Mouse (Mus musculus): ENCODE measurements around the gene Aatf. TPM values are rescaled to one million over a fixed set of nuclear protein-coding genes. Genes with fewer than 3 reads are reported as not detected.
A peak's percentile ranks its signal among the peaks of the same experiment; 100 is the strongest.

The Aatf gene
- 41.6 and 46.3 TPM in 2 replicates for polyA plus RNA-seq (2014; fragmentation: Nextera tagmentation; extraction: Ambion mirVana)

DNA sequence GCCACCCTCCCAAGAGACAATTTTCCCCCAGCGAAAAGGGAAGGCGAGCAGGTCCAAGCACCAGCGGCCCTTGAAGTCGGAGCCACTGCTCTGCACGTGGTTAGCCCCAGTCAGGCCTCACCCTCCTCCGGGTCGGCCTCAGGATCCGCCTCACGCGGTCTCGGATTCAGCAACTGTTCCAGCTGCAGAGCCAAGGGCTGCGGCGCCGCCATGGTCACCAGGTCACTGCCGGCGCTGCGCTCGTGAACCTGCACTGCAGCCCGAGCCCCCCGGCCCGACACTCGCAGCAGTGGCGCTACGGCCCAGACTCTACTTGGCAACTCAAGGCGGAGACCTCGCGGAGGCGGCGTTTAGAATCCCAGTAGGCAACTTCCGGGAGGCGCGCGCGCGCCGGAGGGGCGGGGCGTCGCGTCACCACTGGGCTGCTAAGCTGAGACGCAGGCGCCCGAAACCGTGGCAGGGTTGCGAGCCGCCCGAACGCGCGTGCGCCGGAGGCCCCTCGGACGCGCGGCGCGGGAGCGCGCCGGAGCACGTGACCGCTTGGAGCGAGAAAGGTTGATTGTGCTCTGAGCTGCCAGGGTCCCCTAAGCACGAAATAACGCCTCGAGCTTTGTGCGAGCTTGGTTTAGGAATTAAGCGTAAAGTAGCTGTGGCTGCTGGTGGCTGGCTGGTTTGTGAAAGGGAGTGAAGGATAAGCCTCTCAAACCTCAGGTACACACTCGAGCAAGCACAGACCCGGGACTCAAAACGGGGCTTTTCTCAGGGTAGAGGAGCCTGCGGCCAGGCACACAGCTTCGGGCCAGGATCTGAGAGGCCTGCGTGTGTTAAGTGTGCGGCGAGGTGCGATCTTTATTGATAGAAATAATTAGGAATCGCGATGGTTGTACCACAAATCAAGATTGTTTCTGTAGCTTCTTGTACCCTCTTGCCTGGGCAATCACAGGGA, at the start of gene Aatf:
Gene Aatf (minus strand): TSS at position 352 of the 946 bp plus-strand sequence.
- Histone ChIP-seq H3K36me3 (ENCODE audit: control insufficient read depth, insufficient read depth, low read length) (peaks cover 14% of the 10 kb centered on the region), H3K4me3 (replicated peaks; ENCODE audit: low read depth, low read length) (peak within 1 kb of the TSS; percentile 71), H3K27me3 (ENCODE audit: control insufficient read depth, insufficient read depth, low read length) (peaks cover 11% of the 10 kb centered on the region), H3K4me1 (ENCODE audit: control insufficient read depth, insufficient read depth, low read length) (peaks cover 15% of the 10 kb centered on the region), H3K27ac (replicated peaks; ENCODE audit: low read depth, low read length) (peak within 1 kb of the TSS; percentile 93), H3K9me3 (ENCODE audit: control insufficient read depth, low read length) (no peaks in the 10 kb centered on the region), H3K9ac (replicated peaks; ENCODE audit: low read length) (peak within 1 kb of the TSS; percentile 69), H3K4me2 (ENCODE audit: low read length) (peak within 1 kb of the TSS; percentile 92)
- under 1% methylated on average over 80 of the region's 80 CpGs for WGBS
- ATAC-seq (ENCODE audit: low FRiP score, low TSS enrichment) (peak; percentile 97), DNase-seq (peak; percentile 100)

DNA sequence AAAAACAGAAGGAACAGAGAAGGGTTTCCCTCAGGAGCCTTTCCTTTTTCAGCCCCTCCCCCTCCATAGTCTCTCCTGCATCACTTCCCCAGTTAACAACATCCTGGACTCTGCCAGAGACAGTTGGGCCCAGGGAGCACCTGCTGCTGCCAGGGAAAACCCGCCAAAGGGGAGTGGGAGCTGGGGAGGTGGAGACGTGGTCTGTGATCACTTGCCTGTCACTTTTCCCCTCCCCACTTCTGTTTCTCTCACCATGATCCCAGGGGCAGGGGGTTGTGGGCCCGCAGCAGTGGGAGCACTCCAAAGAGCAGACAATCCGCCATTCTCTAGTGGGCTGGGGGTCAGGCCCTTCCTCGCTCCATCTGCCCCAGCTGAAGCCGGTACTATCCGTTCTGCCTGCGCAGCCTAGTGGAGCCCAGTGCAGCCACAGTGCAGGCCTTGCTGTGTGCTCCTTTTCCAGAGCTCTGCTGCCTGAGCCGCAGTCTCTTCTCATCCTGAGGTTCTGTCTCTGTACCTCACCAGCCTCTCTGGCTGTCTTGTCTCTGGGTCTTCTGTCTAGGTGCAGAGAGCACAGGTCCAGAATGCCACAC, 49.5 kb upstream of the Aatf start:
- H3K9ac ChIP-seq (replicated peaks; ENCODE audit: low read length): no peak overlapping the region
- no peak overlapping the region for H3K4me2 ChIP-seq (ENCODE audit: low read length)
- no peaks in the 10 kb centered on the region for H3K27me3 ChIP-seq (ENCODE audit: control insufficient read depth, insufficient read depth, low read length)
- H3K9me3 ChIP-seq (ENCODE audit: control insufficient read depth, low read length): no peaks in the 10 kb centered on the region
- H3K4me1 ChIP-seq (ENCODE audit: control insufficient read depth, insufficient read depth, low read length): peaks cover 16% of the 10 kb centered on the region
- DNase-seq: peak; percentile 53
- H3K27ac ChIP-seq (replicated peaks; ENCODE audit: low read depth, low read length): 0 out of 2 replicates have a peak overlapping the region, but pooled peaks have one; percentile 1
- WGBS: 2% methylated on average over 9 of the region's 9 CpGs
- no peak overlapping the region for H3K4me3 ChIP-seq (replicated peaks; ENCODE audit: low read depth, low read length)
- ATAC-seq (ENCODE audit: low FRiP score, low TSS enrichment): peak; percentile 37; the same call in 1 of the 2 replicates
- H3K36me3 ChIP-seq (ENCODE audit: control insufficient read depth, insufficient read depth, low read length): no peaks in the 10 kb centered on the region

DNA sequence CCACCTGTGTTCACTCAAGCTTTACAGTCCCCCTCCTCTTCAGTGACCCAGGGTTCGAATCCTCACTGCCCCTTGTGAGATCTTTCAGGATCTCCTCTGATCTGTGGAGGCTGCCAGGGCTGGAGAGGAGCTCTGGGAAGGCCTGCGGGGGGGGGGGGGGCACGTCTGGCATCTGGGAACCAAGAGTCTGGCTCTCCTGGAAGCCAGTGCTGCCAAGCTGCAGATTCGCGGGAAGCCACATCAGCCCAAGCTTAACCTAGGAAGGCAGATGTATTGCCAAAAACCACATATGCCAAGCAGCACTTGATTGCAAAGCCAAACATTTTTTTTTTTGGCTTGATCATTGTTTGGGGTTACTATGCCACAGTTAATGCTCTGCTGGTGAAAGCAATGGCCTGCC, 48.2 kb upstream of the Aatf start:
- Histone ChIP-seq H3K27me3 (ENCODE audit: control insufficient read depth, insufficient read depth, low read length) (no peaks in the 10 kb centered on the region), H3K4me1 (ENCODE audit: control insufficient read depth, insufficient read depth, low read length) (peaks cover 14% of the 10 kb centered on the region), H3K9ac (replicated peaks; ENCODE audit: low read length) (no peak overlapping the region), H3K4me2 (ENCODE audit: low read length) (no peak overlapping the region), H3K27ac (replicated peaks; ENCODE audit: low read depth, low read length) (no peak overlapping the region), H3K4me3 (replicated peaks; ENCODE audit: low read depth, low read length) (no peak overlapping the region), H3K36me3 (ENCODE audit: control insufficient read depth, insufficient read depth, low read length) (no peaks in the 10 kb centered on the region), H3K9me3 (ENCODE audit: control insufficient read depth, low read length) (no peaks in the 10 kb centered on the region)
- WGBS: 74% methylated on average over 5 of the region's 5 CpGs
- ATAC-seq (ENCODE audit: low FRiP score, low TSS enrichment): no peak
- DNase-seq: no peak

DNA sequence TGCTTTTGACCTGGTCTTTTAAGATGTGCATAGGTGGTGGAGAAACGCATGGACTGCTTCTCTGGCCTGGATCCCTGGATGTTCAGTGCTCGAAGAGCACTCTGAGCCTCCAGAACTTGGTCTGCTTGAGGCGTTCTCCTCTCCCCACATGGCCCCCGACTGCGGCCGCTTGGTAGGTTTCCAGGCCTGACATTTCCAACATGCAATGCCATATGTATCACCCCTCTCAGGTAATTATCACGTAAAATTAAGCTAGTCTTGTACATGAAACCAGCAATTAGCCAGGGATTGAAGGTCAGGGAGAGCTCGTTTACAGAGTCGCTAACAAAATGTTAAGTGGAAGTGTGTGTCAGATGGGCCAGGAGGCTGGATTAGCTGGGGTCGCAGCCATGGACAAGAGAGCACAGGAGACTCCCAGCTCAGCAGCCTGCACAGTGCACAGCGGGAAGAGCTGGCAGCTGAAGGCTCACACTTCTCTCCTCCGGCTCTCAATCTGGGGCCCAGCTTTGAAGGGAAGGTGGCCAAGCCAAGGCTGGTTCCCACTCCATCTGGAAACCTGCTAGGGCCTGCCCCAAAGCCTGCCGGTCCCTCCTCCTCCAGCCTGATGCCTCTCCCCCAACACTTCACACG, 40.6 kb upstream of the Aatf start:
- Histone ChIP-seq H3K4me3 (replicated peaks; ENCODE audit: low read depth, low read length) (no peak overlapping the region), H3K27ac (replicated peaks; ENCODE audit: low read depth, low read length) (no peak overlapping the region), H3K4me1 (ENCODE audit: control insufficient read depth, insufficient read depth, low read length) (no peaks in the 10 kb centered on the region), H3K9me3 (ENCODE audit: control insufficient read depth, low read length) (no peaks in the 10 kb centered on the region), H3K27me3 (ENCODE audit: control insufficient read depth, insufficient read depth, low read length) (no peaks in the 10 kb centered on the region), H3K36me3 (ENCODE audit: control insufficient read depth, insufficient read depth, low read length) (no peaks in the 10 kb centered on the region), H3K9ac (replicated peaks; ENCODE audit: low read length) (no peak overlapping the region), H3K4me2 (ENCODE audit: low read length) (no peak overlapping the region)
- ATAC-seq (ENCODE audit: low FRiP score, low TSS enrichment) (no peak), DNase-seq (no peak)
- WGBS: 81% methylated on average over 14 of the region's 14 CpGs

DNA sequence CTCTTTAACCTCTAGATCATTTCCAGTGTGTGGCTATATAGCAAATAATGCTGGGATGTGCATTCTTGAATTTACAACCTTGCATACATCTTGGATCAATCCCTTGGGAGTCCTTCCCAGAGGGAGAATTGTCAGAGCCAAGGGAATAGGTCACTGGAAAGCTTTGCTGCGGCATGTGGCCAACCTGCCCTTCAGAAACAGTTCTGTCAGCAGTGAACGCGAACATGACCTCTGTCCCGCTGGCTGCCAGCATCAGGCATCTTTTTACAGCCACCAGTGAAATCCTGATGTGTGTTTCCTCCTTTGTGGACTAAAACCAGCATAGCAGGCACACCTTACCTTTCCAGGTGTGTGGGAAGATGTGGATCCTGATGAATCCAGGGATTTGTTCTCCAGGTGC, 38.0 kb upstream of the Aatf start:
- WGBS: 84% methylated on average over 4 of the region's 4 CpGs
- peaks cover 2% of the 10 kb centered on the region; the same call in 1 of the 2 replicates for H3K4me1 ChIP-seq (ENCODE audit: control insufficient read depth, insufficient read depth, low read length)
- H3K4me2 ChIP-seq (ENCODE audit: low read length): no peak overlapping the region
- ATAC-seq (ENCODE audit: low FRiP score, low TSS enrichment) (no peak), DNase-seq (no peak)
- H3K4me3 ChIP-seq (replicated peaks; ENCODE audit: low read depth, low read length): no peak overlapping the region
- no peak overlapping the region for H3K27ac ChIP-seq (replicated peaks; ENCODE audit: low read depth, low read length)
- no peaks in the 10 kb centered on the region for H3K36me3 ChIP-seq (ENCODE audit: control insufficient read depth, insufficient read depth, low read length)
- H3K9me3 ChIP-seq (ENCODE audit: control insufficient read depth, low read length): no peaks in the 10 kb centered on the region
- H3K27me3 ChIP-seq (ENCODE audit: control insufficient read depth, insufficient read depth, low read length): no peaks in the 10 kb centered on the region
- H3K9ac ChIP-seq (replicated peaks; ENCODE audit: low read length): no peak overlapping the region

DNA sequence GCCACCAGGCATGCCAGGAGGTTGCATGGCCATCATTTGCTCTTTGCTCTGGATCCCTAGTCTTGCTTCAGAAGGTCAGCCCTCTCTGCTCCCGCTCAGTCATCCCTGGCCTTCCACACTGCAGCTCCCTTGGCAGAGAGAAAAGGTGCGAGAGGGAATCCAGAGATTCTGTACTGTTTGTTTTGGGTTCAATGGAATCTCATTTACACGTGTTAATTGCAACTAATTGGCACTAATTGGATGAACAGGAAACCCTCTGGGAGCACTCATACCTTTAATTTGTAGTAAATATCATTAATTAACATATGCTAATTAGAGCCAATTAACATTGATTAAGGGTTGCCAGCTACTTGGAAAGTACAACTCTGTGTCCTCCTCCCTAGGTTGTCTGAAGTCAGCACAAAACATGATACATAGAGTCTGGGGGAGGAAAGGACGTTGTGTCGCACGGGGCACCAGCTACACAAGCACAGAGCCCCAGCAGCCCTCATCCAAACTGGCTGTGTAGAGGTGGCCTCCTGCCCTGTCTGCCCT, 36.0 kb upstream of the Aatf start:
- ATAC-seq (ENCODE audit: low FRiP score, low TSS enrichment): no peak
- H3K9me3 ChIP-seq (ENCODE audit: control insufficient read depth, low read length): no peaks in the 10 kb centered on the region

DNA sequence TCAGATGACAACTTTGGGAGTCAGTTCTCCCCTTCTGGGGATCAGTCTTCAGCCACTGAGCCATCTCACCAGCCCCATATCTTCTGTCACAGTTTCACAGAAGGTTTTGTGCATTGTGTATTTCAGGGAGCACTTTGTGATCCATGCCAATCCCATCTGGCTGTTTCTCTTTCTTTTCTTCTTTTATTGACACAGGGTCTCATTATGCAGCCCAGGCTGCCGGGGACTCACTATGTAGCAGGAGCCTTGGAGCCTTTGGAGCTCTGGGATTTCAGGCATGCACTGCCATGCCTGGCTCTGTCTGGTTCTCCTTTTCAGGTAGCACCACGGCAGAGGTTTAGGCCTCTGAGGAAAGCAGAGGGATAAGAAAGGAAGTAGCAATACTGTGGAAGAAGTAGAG, 35.0 kb upstream of the Aatf start:
- ATAC-seq (ENCODE audit: low FRiP score, low TSS enrichment) (no peak), DNase-seq (peak; percentile 42)
- Histone ChIP-seq H3K36me3 (ENCODE audit: control insufficient read depth, insufficient read depth, low read length) (no peaks in the 10 kb centered on the region), H3K4me2 (ENCODE audit: low read length) (no peak overlapping the region), H3K9ac (replicated peaks; ENCODE audit: low read length) (no peak overlapping the region), H3K9me3 (ENCODE audit: control insufficient read depth, low read length) (no peaks in the 10 kb centered on the region), H3K27me3 (ENCODE audit: control insufficient read depth, insufficient read depth, low read length) (no peaks in the 10 kb centered on the region), H3K4me3 (replicated peaks; ENCODE audit: low read depth, low read length) (no peak overlapping the region), H3K4me1 (ENCODE audit: control insufficient read depth, insufficient read depth, low read length) (peaks cover 2% of the 10 kb centered on the region; the same call in 1 of the 2 replicates), H3K27ac (replicated peaks; ENCODE audit: low read depth, low read length) (peak overlapping the region; percentile 33; the same call in 1 of the 2 replicates)
- 17% methylated on average over 2 of the region's 2 CpGs for WGBS

More for the DNA sequence above, 36.0 kb upstream of the Aatf start:
- H3K27me3 ChIP-seq (ENCODE audit: control insufficient read depth, insufficient read depth, low read length): no peaks in the 10 kb centered on the region
- no peak overlapping the region for H3K4me2 ChIP-seq (ENCODE audit: low read length)
- H3K9ac ChIP-seq (replicated peaks; ENCODE audit: low read length): no peak overlapping the region
- WGBS: 73% methylated on average over 6 of the region's 6 CpGs
- no peak for DNase-seq
- H3K36me3 ChIP-seq (ENCODE audit: control insufficient read depth, insufficient read depth, low read length): no peaks in the 10 kb centered on the region
- peaks cover 2% of the 10 kb centered on the region; the same call in 1 of the 2 replicates for H3K4me1 ChIP-seq (ENCODE audit: control insufficient read depth, insufficient read depth, low read length)
- H3K27ac ChIP-seq (replicated peaks; ENCODE audit: low read depth, low read length): no peak overlapping the region
- no peak overlapping the region for H3K4me3 ChIP-seq (replicated peaks; ENCODE audit: low read depth, low read length)

DNA sequence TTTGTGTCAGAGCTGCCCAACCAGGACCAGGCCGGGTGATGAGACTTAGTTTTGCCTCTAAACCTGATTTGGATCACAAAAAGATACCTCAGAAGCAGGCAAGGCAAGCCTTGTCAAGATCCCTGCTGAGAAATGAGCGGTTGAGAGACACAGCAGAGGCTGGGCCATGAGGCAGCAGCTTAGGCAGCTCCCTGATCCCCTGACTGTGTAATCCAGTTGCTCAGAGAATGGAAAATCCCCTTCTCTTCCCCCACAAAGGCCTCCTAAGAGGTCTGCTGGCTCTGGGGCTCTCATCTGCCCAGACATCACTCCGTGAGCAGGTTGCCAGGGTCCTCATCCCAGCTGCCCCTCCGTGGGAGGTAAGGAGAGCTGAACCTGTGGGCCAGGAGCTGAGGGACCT, 26.7 kb upstream of the Aatf start:
- H3K27me3 ChIP-seq (ENCODE audit: control insufficient read depth, insufficient read depth, low read length): no peaks in the 10 kb centered on the region
- peak; percentile 45 for DNase-seq
- H3K9me3 ChIP-seq (ENCODE audit: control insufficient read depth, low read length): no peaks in the 10 kb centered on the region
- peaks cover 11% of the 10 kb centered on the region for H3K4me1 ChIP-seq (ENCODE audit: control insufficient read depth, insufficient read depth, low read length)
- peak overlapping the region; percentile 62; the same call in 1 of the 2 replicates for H3K27ac ChIP-seq (replicated peaks; ENCODE audit: low read depth, low read length)
- 8% methylated on average over 4 of the region's 4 CpGs for WGBS
- no peak overlapping the region for H3K4me3 ChIP-seq (replicated peaks; ENCODE audit: low read depth, low read length)
- H3K36me3 ChIP-seq (ENCODE audit: control insufficient read depth, insufficient read depth, low read length): peaks cover 17% of the 10 kb centered on the region; the same call in 1 of the 2 replicates
- no peak overlapping the region for H3K9ac ChIP-seq (replicated peaks; ENCODE audit: low read length)
- no peak for ATAC-seq (ENCODE audit: low FRiP score, low TSS enrichment)
- no peak overlapping the region for H3K4me2 ChIP-seq (ENCODE audit: low read length)
